Mouse (Mus musculus) frontal cortex, postnatal 36 days (tissue): ENCODE results near the gene Syt1.

Experiments
- DNase-seq, 2 experiments: peaks; one replicate each; pipeline ENCODE4 v3.0.0; 2022; ENCODE audit warnings: low spot score in 2 of 2

The Syt1 gene

DNA sequence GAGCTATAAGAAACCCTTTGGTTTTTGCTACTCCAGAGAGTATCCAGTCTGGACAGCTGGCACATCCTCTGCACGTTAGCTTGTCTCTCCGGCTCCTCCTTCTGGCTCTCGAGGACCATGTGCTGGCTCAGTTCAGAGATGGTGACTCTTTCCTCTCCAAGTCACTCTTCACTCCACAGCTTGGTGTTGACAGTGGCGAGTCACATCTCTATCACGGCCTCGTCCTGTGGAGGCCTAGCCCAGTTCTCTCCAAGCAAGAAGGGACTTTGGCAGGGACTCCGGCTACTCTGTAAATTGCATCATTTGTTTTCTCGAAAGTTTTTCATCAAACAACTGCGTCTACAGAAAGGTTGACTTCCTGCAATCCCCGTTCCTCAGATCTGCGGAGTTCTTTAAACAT lies 562.4 kb downstream of the Syt1 start:
- no peak for DNase-seq
